In genomic region chr17:35927471-35927870, GRCm38 (mm10) we compare ENCODE assay signal across 22 mouse cellular contexts. TPM values are rescaled to one million over a fixed set of nuclear protein-coding genes. Genes with fewer than 3 reads are reported as not detected.
DNase-seq lines count a peak whose midpoint lies in the region; ATAC-seq and TF ChIP-seq lines count a peak whose summit lies in the region.
"Had no signal": no experiment of that assay in that cellular context is flagged by ENCODE, and none has a peak within 500 bp of the region (broad histone marks: within the 10 kb centered on the region; RNA-seq: fewer than 3 reads in every experiment).

No protein-coding gene starts in this region.

- no peak overlapping the region for H3K9ac ChIP-seq in MEL (ENCODE audit: control insufficient read depth, low read depth, low read length, poor library complexity, severe bottlenecking)
- H3K9ac ChIP-seq in liver, embryonic 12.5 days, result peak overlapping the region; percentile 42
- H3K9ac ChIP-seq in hindbrain, embryonic 13.5 days, result no peak overlapping the region
- H3K9ac ChIP-seq: forebrain, embryonic 13.5 days; limb, embryonic 13.5 days; lung, embryonic 15.5 days had no signal

- H3K27ac ChIP-seq in MEL (ENCODE audit: control insufficient read depth, low read depth, low read length), result peak overlapping the region; percentile 86
- peak overlapping the region; percentile 73 for H3K27ac ChIP-seq in liver, embryonic 12.5 days
- no peak overlapping the region for H3K27ac ChIP-seq in hindbrain, embryonic 13.5 days
- H3K27ac ChIP-seq: forebrain, embryonic 13.5 days; hindbrain, embryonic 10.5 days; hindbrain, postnatal 0 days; limb, embryonic 13.5 days; lung, embryonic 15.5 days; macrophage; stomach, postnatal 0 days had no signal

- DNase-seq in MEL (ENCODE audit: low read depth, low spot score), result peak; percentile 92
- peak; percentile 49 for DNase-seq in c-Kit-positive CD71-positive TER-119-negative erythroid progenitor cells, embryonic 14.5 days (ENCODE audit: low read depth)
- no peak for DNase-seq in right cerebral cortex, postnatal 25 days
- no peak for DNase-seq in frontal cortex, postnatal 10 days (ENCODE audit: low spot score in 2 of 2)
- DNase-seq: adrenal gland, postnatal 14 days; cerebellum, adult 9-10 months; heart, postnatal 10 days; kidney, adult 18-20 months; kidney, postnatal 4 days; thymus, adult 2 months had no signal

- H3K9me3 ChIP-seq in MEL (replicated peaks; ENCODE audit: insufficient read depth, low read length), result no peaks in the 10 kb centered on the region
- no peaks in the 10 kb centered on the region for H3K9me3 ChIP-seq in liver, embryonic 12.5 days (replicated peaks)
- no peaks in the 10 kb centered on the region for H3K9me3 ChIP-seq in hindbrain, embryonic 13.5 days
- H3K9me3 ChIP-seq: forebrain, embryonic 13.5 days; hindbrain, embryonic 10.5 days; limb, embryonic 13.5 days; lung, embryonic 15.5 days had no signal

- no peak for TF ChIP-seq RAD21 in MEL (IDR thresholded peaks at IDR 0.05; ENCODE audit: low read depth, low read length)

- no peak for TF ChIP-seq CTCF in MEL (IDR thresholded peaks at IDR 0.05 in 2 of 3, conservative IDR thresholded peaks at IDR 0.05 in 1 of 3; ENCODE audit: control insufficient read depth in 1 of 3, insufficient read depth in 1 of 3, low read depth in 2 of 3, low read length in 3 of 3, poor library complexity in 1 of 3, severe bottlenecking in 1 of 3)

- no peak overlapping the region for H3K4me3 ChIP-seq in MEL (ENCODE audit: control insufficient read depth in 1 of 2, insufficient read depth in 1 of 2, low read depth in 2 of 2, low read length in 2 of 2)
- H3K4me3 ChIP-seq in liver, embryonic 12.5 days, result no peak overlapping the region
- no peak overlapping the region for H3K4me3 ChIP-seq in hindbrain, embryonic 13.5 days
- H3K4me3 ChIP-seq: forebrain, embryonic 13.5 days; hindbrain, embryonic 10.5 days; limb, embryonic 13.5 days; lung, embryonic 15.5 days had no signal

- peak overlapping the region; percentile 45 for H3K4me2 ChIP-seq in liver, embryonic 12.5 days
- no peak overlapping the region for H3K4me2 ChIP-seq in hindbrain, embryonic 13.5 days
- H3K4me2 ChIP-seq: forebrain, embryonic 13.5 days; heart, embryonic 11.5 days; limb, embryonic 13.5 days; lung, embryonic 15.5 days; midbrain, embryonic 11.5 days had no signal

- 12% methylated on average over 1 of the region's 1 CpGs for WGBS in liver, embryonic 12.5 days (ENCODE audit: insufficient replicate concordance)
- WGBS in hindbrain, embryonic 13.5 days, result 75% methylated on average over 1 of the region's 1 CpGs

- TF ChIP-seq POLR2A in MEL (IDR thresholded peaks at IDR 0.05; ENCODE audit: control insufficient read depth in 1 of 2, insufficient read depth in 1 of 2, low read depth in 1 of 2, low read length in 2 of 2, poor library complexity in 1 of 2), result no peak; a peak in 2 of 4 replicates

- H3K27me3 ChIP-seq in MEL (ENCODE audit: control insufficient read depth in 1 of 2, insufficient read depth in 2 of 2, low read length in 2 of 2), result no peaks in the 10 kb centered on the region
- H3K27me3 ChIP-seq in liver, embryonic 12.5 days (replicated peaks), result no peaks in the 10 kb centered on the region
- no peaks in the 10 kb centered on the region for H3K27me3 ChIP-seq in hindbrain, embryonic 13.5 days
- H3K27me3 ChIP-seq: forebrain, embryonic 13.5 days; limb, embryonic 13.5 days; lung, embryonic 15.5 days had no signal

- peaks cover 2% of the 10 kb centered on the region; the same call in 1 of the 2 replicates for H3K79me2 ChIP-seq in MEL (ENCODE audit: control insufficient read depth, insufficient read depth, low read length, poor library complexity)

- H3K36me3 ChIP-seq in MEL (ENCODE audit: control insufficient read depth in 1 of 2, insufficient read depth in 2 of 2, low read length in 2 of 2), result peaks cover 13 to 54% of the 10 kb centered on the region in 2 experiments
- peaks cover 98% of the 10 kb centered on the region for H3K36me3 ChIP-seq in liver, embryonic 12.5 days
- H3K36me3 ChIP-seq in hindbrain, embryonic 13.5 days, result peaks cover 79% of the 10 kb centered on the region

- peak; percentile 94 to 95 for TF ChIP-seq EP300 in MEL (IDR thresholded peaks at IDR 0.05; ENCODE audit: low read depth in 1 of 2, low read length in 2 of 2)

- H3K4me1 ChIP-seq in MEL (ENCODE audit: control insufficient read depth in 1 of 2, insufficient read depth in 2 of 2, low read length in 2 of 2), result peaks cover 18 to 45% of the 10 kb centered on the region in 2 experiments
- H3K4me1 ChIP-seq in liver, embryonic 12.5 days, result peaks cover 63% of the 10 kb centered on the region
- H3K4me1 ChIP-seq in hindbrain, embryonic 13.5 days (replicated peaks), result peaks cover 5% of the 10 kb centered on the region
- H3K4me1 ChIP-seq: forebrain, embryonic 13.5 days; hindbrain, embryonic 10.5 days; limb, embryonic 13.5 days; lung, embryonic 15.5 days had no signal

- peak; percentile 84 for ATAC-seq in liver, embryonic 12.5 days
- ATAC-seq in megakaryocyte progenitor cell, adult 5-6 weeks (replicated peaks; ENCODE audit: poor library complexity), result peak; percentile 83
- no peak for ATAC-seq in hindbrain, embryonic 13.5 days (ENCODE audit: low FRiP score)
- ATAC-seq: forebrain, embryonic 13.5 days; hindbrain, postnatal 0 days had no signal

TF ChIP-seq in MEL, 35 proteins besides CTCF, POLR2A, EP300 and RAD21 (continues in another document):
- TF ChIP-seq SIN3A (IDR thresholded peaks at IDR 0.05; ENCODE audit: low read length) (peak; percentile 79), NELFE (IDR thresholded peaks at IDR 0.05; ENCODE audit: low read depth, low read length) (no peak), MYC (IDR thresholded peaks at IDR 0.05; ENCODE audit: low read depth, low read length) (peak; percentile 74; the same call in 1 of the 2 replicates), TCF12 (IDR thresholded peaks at IDR 0.05; ENCODE audit: low read depth, low read length) (peak; percentile 97), ZKSCAN1 (IDR thresholded peaks at IDR 0.05; ENCODE audit: low read depth, low read length) (no peak), UBTF (IDR thresholded peaks at IDR 0.05; ENCODE audit: borderline replicate concordance, insufficient read depth, low read depth, low read length) (no peak), USF1 (IDR thresholded peaks at IDR 0.05; ENCODE audit: low read depth, low read length) (no peak), MEF2A (IDR thresholded peaks at IDR 0.05; ENCODE audit: extremely low read depth, insufficient replicate concordance, low read depth, low read length, poor library complexity, severe bottlenecking) (no peak), MAX (IDR thresholded peaks at IDR 0.05; ENCODE audit: low read length) (no peak), MAFK (IDR thresholded peaks at IDR 0.05; ENCODE audit: borderline replicate concordance, low read depth, low read length) (no peak; the same call in 1 of the 2 replicates), GABPA (IDR thresholded peaks at IDR 0.05; ENCODE audit: low read depth, low read length) (no peak), CHD2 (IDR thresholded peaks at IDR 0.05; ENCODE audit: low read length) (no peak), ELF1 (IDR thresholded peaks at IDR 0.05; ENCODE audit: low read depth, low read length) (no peak)

RNA-seq across cellular contexts. Expression of gene Ppp1r10, which starts 11.2 kb away (rescaled TPM):
- 24.2 and 25.3 TPM in 2 replicates for total RNA-seq in MEL (2012; rRNA removed)
- 10 to 100 TPM in 1 of 2 experiments, not detected in 1; 61.4 TPM for polyA plus RNA-seq in MEL (2012; ENCODE audit: insufficient read depth in 1 of 2, insufficient read length in 2 of 2, low read depth in 1 of 2, low replicate concordance in 2 of 2, missing spikeins in 1 of 2)
- polyA plus RNA-seq in liver, embryonic 12.5 days (2016; fragmentation: Nextera tagmentation; extraction: Ambion mirVana), result 29.0 and 32.8 TPM in 2 replicates
- total RNA-seq in megakaryocyte progenitor cell, adult 5-6 weeks (2015), result 75.7 and 80.1 TPM in 2 replicates
- 121 and 126 TPM in 2 replicates for total RNA-seq in megakaryocyte progenitor cell, adult 5-6 weeks (2017)
- polyA plus RNA-seq in hindbrain, embryonic 13.5 days (2015; fragmentation: Nextera tagmentation; extraction: Ambion mirVana), result 46.0 and 47.2 TPM in 2 replicates

RNA-seq across cellular contexts. Expression of gene Mrps18b, which starts 11.3 kb away (rescaled TPM):
- total RNA-seq in MEL (2012; rRNA removed), result 149 and 179 TPM in 2 replicates
- polyA plus RNA-seq in MEL (2012; ENCODE audit: insufficient read depth in 1 of 2, insufficient read length in 2 of 2, low read depth in 1 of 2, low replicate concordance in 2 of 2, missing spikeins in 1 of 2), result 100 to 1,000 TPM in 1 of 2 experiments, not detected in 1; 239 TPM
- 113 and 123 TPM in 2 replicates for polyA plus RNA-seq in liver, embryonic 12.5 days (2016; fragmentation: Nextera tagmentation; extraction: Ambion mirVana)
- total RNA-seq in megakaryocyte progenitor cell, adult 5-6 weeks (2015), result 96.2 and 142 TPM in 2 replicates
- total RNA-seq in megakaryocyte progenitor cell, adult 5-6 weeks (2017), result 68.3 and 76.4 TPM in 2 replicates
- 46.8 and 54.7 TPM in 2 replicates for polyA plus RNA-seq in hindbrain, embryonic 13.5 days (2015; fragmentation: Nextera tagmentation; extraction: Ambion mirVana)

RNA-seq across cellular contexts. Expression of gene Atat1, which starts 17.6 kb away (rescaled TPM):
- total RNA-seq in MEL (2012; rRNA removed), result 4.4 and 4.6 TPM in 2 replicates
- polyA plus RNA-seq in MEL (2012; ENCODE audit: insufficient read depth in 1 of 2, insufficient read length in 2 of 2, low read depth in 1 of 2, low replicate concordance in 2 of 2, missing spikeins in 1 of 2), result 10 to 100 TPM in 1 of 2 experiments, not detected in 1; 14.4 TPM
- polyA plus RNA-seq in liver, embryonic 12.5 days (2016; fragmentation: Nextera tagmentation; extraction: Ambion mirVana), result 15.0 and 16.8 TPM in 2 replicates
- total RNA-seq in megakaryocyte progenitor cell, adult 5-6 weeks (2015), result 6.0 and 8.8 TPM in 2 replicates
- 4.6 and 10.7 TPM in 2 replicates for total RNA-seq in megakaryocyte progenitor cell, adult 5-6 weeks (2017)
- polyA plus RNA-seq in hindbrain, embryonic 13.5 days (2015; fragmentation: Nextera tagmentation; extraction: Ambion mirVana), result 434 and 438 TPM in 2 replicates

RNA-seq across cellular contexts. Expression of gene 2310061I04Rik, which starts 30.2 kb away (rescaled TPM):
- total RNA-seq in MEL (2012; rRNA removed), result 10.9 and 11.4 TPM in 2 replicates
- 100 to 1,000 TPM in 1 of 2 experiments, not detected in 1; 106 TPM for polyA plus RNA-seq in MEL (2012; ENCODE audit: insufficient read depth in 1 of 2, insufficient read length in 2 of 2, low read depth in 1 of 2, low replicate concordance in 2 of 2, missing spikeins in 1 of 2)
- polyA plus RNA-seq in liver, embryonic 12.5 days (2016; fragmentation: Nextera tagmentation; extraction: Ambion mirVana), result 20.2 and 20.9 TPM in 2 replicates
- total RNA-seq in megakaryocyte progenitor cell, adult 5-6 weeks (2015), result 38.8 and 51.8 TPM in 2 replicates
- total RNA-seq in megakaryocyte progenitor cell, adult 5-6 weeks (2017), result 4.5 and 7.5 TPM in 2 replicates
- polyA plus RNA-seq in hindbrain, embryonic 13.5 days (2015; fragmentation: Nextera tagmentation; extraction: Ambion mirVana), result 45.8 and 48.7 TPM in 2 replicates

RNA-seq across cellular contexts. Expression of gene Abcf1, which starts 42.1 kb away (rescaled TPM):
- total RNA-seq in MEL (2012; rRNA removed), result 137 and 142 TPM in 2 replicates
- 100 to 1,000 TPM in 1 of 2 experiments, not detected in 1; 312 TPM for polyA plus RNA-seq in MEL (2012; ENCODE audit: insufficient read depth in 1 of 2, insufficient read length in 2 of 2, low read depth in 1 of 2, low replicate concordance in 2 of 2, missing spikeins in 1 of 2)
- polyA plus RNA-seq in liver, embryonic 12.5 days (2016; fragmentation: Nextera tagmentation; extraction: Ambion mirVana), result 90.2 and 90.5 TPM in 2 replicates
- total RNA-seq in megakaryocyte progenitor cell, adult 5-6 weeks (2015), result 46.1 and 50.1 TPM in 2 replicates
- 150 and 251 TPM in 2 replicates for total RNA-seq in megakaryocyte progenitor cell, adult 5-6 weeks (2017)
- polyA plus RNA-seq in hindbrain, embryonic 13.5 days (2015; fragmentation: Nextera tagmentation; extraction: Ambion mirVana), result 96.6 and 103 TPM in 2 replicates

Comparison
In these comparisons a context has a peak if more than half of its experiments do, and no peak if none do; other contexts are left out.
1. DNase-seq: peak in MEL (single experiment) and c-Kit-positive CD71-positive TER-119-negative erythroid progenitor cells, embryonic 14.5 days (single experiment); none in right cerebral cortex, postnatal 25 days (single experiment) and frontal cortex, postnatal 10 days (0 of 2).
2. RNA of gene Atat1, which starts 17.6 kb away (polyA plus RNA-seq): 434 to 438 TPM in hindbrain, embryonic 13.5 days; 15.0 to 16.8 TPM in liver, embryonic 12.5 days and 14.4 TPM in MEL; every median in the first group is over 10 times any median in the second.